Mouse (Mus musculus) urinary bladder, postnatal 10 days (tissue): ENCODE data around the gene Gm42791.

Source experiments
- DNase-seq: peaks from one replicate; pipeline ENCODE4 v3.0.0; 2022; ENCODE audit warnings: low spot score

Gm42791 gene

DNA sequence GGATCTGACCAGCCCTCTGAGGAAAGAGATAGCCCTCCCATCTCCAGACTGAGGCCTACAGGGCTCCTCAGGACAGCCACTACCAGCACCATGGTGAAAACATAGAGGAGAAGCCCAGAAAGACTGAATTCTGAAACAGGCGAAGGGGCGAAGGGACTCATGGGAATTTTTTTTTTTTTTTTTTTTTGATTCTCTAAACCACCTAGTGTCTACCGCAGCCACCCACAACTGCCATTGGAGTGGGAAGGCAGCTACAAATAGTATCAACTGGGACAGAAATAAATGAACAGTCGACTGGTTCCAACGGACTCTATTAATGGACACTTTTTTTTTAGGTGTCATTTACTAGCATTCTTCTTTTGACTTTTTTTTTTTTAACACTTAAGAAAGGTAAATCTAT lies 43.6 kb downstream of the Gm42791 start:
- no peak for DNase-seq

DNA sequence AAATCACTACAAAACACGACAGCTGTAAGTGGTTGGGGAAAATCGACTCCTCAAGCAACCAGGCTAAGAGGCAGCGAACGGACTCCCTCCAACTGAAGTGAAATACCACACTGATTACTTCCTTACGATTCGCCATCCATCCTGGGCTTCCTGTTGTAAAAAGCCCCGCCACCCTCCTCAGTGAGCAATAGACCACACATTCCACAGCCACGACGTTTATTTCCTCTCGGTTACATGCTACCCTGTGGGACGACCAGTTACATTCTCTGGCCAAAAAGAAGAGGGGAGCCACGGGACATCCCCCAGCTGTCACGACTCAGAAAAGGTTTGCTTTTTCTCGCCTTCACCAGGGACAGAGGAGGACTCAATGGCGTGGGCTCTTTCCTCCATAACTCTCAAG lies 44.9 kb downstream of the Gm42791 start:
- no peak for DNase-seq

DNA sequence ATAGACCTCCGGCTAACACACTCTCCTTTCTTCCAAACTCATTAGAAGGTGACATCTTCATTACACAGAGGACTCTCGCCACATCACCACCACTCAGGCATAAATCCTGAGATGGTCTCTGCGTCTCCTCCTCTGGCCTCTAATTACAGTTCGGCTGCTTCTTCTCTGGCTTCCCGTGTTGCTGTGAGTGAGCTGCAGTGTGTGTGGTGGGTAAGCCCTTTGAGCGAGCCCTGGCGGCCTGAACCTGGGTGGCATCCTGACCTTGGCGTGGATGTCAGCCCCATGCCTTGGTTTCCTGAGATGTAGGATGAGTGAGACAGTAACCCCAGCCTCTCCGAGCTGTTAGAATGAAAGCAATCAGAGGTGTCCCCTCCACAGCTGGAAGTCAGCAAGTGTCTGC lies 46.4 kb downstream of the Gm42791 start:
- DNase-seq: no peak

DNA sequence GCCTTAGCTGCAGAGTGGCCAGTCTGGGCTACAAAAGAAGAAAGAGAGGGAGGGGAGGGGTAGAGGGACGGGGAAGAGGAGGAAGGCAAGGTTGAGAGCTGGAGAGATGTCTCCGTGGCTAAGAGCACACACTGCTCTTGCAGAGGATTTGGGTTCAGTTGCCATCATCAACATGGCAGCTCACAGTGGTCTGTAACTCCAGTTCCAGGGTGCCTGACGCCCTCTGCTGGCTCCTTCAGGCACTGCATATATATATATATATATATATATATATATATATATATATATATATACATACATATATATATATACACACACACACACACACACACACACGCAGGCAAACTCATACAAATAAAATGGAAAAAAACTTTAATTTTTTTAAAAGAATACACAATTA lies 47.5 kb downstream of the Gm42791 start:
- no peak for DNase-seq

DNA sequence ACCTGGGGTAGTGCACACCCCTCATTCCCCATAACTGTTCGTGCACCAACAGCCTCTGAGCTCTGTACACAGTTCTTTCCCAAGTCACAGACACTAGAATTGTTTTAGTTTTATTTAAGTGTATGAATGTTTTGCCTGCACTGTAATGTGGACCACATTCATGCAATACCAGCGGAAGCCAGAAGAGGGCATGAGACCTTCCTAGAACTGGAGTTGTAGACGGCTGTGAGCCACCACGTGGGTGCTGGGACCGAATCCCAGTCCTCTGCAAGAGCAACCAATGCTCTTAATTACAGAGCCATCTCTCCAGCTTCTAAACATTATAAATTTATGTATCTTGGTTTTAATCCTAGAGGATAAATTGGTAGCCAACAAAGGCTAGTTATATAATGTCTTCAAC lies 48.2 kb downstream of the Gm42791 start:
- no peak for DNase-seq

DNA sequence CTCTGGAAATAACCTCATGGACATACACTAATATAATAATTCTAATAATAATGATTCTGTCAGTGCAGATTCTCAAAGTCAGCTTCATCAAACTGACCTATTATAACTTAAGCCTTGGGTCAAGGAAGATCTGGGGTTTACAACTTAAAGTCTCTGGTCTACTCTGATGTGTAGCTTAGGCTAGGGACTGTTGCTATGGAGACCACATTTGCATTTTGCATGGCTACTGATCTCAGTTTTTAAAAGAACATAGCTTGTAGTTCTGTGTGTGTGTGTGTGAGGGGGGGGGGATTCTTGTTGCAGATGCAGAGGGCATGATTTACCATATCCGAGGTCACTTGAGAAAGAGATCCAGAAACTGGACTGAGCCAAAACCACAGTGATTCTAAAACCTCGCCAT lies 49.2 kb downstream of the Gm42791 start:
- no peak for DNase-seq

DNA sequence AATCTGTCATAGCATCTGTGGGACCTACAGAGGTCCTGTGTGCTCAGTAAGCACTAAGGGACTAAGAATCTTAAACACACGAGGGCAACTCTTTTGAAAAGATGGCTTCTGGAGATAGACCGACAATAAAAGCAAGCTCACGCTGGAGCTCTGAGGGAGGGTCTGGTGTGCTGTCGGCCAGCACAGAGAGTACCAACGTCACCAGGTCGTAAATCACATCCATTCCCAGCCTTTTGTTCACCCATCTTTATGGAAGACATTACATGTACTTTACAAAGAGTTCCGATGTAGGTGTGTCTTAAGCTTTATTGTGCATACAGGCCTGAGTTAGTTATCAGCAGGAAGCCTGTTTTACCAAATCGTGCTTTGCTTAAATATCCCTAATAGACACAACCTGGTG lies 50.9 kb downstream of the Gm42791 start:
- DNase-seq: no peak

DNA sequence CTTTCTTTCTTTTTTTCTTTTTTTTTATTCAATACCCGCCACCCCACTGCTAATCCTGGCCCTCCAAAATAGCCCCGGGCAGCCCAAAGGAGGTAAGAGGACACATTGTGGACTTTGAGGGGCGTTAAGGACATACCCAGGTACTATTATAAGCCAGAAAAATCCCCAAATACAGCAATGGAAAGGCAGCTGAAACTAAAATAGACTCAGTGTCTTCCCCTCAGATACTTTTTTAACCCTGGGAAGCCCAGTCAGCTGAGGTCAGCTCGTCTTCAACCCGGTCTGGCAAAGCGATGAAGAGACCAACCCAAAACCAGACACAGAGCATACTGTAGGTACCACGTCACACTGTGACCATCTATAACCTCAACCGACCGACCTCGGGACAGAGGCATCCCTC lies 51.5 kb downstream of the Gm42791 start:
- DNase-seq: no peak

DNA sequence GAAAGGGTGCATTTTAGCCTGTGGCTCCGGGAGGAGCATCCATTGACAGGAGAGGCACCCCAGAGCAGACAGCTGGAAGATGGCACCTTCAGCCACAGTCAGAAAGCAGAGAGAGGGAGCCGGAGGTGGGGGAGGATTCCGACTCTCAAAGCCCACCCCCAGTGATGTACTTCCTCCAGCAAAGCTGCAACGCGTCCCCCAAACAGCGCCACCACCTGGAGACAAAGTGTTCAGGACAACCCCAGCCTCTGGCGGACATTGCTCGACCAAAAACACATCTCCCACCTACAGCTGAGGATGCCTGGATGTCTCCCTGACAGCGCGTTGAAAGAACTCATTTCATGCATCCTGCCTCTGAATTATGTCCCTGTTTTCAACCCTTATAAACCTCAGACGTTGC lies 52.0 kb downstream of the Gm42791 start:
- no peak for DNase-seq

DNA sequence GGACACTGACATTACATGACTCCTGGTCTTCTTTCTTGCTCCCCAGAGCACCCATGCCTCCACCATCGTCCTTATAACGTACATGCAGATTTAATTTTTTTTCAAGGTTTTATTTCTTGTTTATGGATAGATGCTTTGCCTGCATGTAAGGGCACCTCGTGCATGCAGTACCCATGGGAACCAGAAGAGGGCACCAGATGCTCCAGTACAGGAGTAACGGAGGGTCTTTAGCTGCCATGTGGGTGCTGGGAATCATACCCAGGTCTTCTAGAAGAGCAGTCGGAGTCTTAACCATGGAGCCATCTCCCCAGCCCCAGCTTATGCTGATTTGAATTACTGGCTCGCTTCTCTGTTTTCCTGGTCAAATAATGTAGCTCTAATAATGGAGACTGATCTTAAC lies 52.6 kb downstream of the Gm42791 start:
- DNase-seq: no peak

DNA sequence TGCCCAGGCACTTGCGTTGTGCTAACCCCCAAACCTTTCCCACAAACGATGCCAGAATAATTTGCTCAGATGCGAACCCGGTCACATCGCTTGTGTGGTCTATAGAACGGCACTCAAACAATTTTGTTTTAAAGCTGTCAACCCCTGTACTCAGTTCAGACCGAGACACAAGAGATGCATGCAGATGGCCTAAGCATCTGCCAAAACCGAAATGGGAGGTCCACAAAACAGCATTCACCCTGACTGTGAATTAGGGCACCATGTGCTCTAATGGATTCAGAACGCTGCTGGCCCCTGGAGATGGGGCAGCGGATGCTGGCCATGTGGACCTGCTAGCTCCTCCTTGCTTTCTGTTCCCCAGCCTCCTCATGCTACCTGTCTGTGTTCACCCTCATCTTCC lies 53.1 kb downstream of the Gm42791 start:
- DNase-seq: no peak

DNA sequence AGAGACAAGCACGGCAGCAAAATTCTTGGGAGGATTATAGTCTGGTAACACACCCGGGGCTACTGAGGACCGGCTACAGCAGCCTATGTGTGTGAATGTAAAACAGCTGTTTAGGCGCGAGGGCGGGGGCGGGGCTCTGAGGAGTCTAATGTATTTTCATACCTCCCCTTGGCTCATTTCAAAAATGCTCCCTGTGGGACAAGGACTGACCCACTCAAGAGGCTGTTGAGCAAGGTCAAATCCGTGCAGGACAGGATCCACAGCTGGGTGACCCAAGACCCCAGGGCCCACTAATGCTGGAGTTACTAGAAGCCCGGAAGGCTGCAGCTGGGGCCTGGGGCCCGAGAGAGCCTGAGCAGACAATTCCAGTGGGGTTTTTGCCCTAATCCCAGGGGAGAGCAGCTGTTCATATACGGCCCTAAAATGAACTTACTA lies 55.0 kb downstream of the Gm42791 start:
- no peak for DNase-seq

DNA sequence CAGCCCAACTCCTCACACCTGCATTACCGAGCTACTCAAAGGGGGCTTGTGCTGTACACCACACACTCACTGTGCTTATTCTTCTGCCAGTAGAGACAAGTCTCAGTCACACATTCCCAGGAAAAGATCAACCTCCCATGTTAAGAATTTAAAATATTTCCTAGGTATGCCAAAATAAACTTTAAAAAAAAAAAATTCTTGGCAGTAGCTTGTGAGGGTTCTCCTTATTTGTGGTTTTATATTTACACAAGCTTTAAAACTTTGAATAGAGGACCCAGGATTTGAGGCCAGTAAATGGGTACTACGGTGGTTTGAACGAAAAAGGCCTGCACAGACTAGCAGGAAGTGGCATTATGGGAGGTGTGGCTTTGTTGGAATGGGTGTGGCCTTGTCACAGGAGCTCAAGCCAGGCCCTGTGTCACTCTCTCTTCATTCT lies 58.4 kb downstream of the Gm42791 start:
- no peak for DNase-seq

DNA sequence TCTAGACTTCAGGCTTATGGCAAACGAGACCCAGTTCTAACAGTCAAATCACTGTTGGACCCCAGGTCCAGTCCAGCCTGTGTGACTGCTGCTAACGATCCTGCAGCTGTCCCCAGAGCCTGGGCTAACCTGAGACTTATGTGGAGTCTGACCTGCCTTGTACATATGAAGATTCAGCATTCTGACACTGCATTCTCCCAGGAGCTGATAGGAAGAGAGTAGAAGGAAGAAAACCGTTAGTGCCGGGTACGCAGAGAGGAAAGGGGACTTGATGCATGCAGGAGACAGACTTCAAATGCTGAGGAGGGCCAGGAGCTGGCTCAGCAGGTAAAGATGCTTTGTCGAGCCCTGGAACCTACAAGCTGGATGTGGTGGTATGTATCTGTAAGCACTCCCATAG lies 59.1 kb downstream of the Gm42791 start:
- no peak for DNase-seq

DNA sequence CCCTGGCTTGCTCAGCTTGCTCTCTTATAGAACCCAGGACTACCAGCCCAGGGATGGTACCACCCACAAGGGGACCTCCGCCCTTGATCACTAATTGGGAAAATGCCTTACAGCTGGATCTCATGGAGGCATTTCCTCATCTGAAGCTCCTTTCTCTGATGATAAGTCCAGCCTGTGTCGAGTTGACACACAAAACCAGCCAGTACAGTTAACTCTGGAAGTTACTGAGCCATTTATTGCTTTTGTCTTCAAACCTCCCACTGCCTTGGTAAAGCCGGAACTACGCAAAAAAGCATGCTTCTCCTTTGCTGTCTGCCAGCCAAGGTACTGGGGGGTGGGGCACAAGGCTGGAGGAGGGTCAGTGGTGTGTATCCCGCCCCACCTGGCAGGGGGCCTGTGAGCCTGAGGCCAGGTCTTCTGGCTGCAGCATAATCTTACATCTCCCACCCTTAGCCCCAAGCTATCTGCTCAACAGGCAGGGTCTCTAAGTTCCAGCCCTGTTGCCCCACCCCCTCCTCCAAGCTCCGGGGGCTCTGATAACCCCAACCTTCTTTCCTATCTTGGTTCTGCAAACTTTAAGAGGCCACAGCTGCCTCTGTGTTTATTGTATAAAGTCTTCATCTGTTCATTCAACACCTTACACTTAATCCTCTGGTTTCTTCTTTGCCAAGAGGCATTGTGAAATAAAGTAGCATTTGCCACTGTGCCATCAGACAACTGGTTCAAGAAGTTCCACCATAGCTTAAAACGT lies 59.7 kb downstream of the Gm42791 start:
- DNase-seq: no peak

DNA sequence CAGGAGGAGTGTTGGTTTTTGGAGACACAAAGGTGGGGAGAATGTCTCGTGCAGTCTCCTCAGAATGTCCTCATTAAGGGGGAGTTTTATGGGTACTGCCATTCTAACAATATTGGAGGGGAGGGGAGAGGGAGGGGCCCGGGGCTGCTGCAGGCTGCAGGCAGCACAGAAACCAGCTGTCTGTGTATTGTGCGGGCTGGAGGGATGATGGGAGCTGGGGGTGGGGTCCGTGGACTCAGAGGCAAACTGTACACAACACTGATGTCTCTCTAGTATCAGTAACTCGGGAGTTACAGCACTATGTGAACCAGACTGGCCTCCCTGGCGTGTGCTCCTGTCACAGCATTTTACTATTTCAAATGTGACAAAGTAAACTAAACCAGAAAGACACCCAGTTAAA lies 60.5 kb downstream of the Gm42791 start:
- no peak for DNase-seq

DNA sequence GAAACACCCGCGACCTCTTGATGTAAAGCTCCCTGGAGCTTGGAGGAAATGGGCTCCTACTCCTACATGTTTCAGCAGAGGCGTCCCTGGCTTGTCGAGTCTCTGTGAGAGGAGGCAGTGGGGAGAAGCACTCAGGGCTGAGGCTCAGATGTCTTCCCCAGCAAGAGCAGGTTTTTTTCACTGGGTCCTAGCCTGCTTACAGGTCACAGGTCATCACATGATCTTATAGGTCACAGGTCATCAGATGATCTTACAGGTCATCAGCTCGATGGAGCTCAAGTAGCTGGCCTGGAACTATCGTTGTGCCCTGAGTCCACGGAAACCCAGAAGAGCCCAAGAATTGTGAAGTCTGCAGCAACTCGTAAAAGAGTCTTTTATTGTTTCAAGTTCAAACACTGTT lies 61.2 kb downstream of the Gm42791 start:
- DNase-seq: no peak

DNA sequence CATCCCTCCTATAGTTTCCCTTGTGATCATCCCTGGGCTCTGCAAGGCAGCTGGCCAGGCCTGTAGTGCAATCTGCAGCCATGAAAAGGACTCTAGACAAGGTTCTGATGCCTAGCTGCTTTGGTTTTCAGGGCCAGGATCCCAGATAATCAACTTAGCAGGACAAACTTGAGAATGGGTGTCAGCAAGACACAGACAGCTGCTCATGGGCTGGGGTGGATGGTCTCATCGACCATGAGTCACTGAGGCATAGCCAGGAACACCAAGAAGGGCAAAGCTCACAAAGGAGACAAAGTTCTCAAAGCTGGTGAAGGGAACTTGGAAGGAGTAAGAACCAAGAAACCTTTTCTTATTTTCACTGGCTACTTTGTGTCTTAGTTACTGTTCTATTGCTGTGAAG lies 63.6 kb downstream of the Gm42791 start:
- no peak for DNase-seq

DNA sequence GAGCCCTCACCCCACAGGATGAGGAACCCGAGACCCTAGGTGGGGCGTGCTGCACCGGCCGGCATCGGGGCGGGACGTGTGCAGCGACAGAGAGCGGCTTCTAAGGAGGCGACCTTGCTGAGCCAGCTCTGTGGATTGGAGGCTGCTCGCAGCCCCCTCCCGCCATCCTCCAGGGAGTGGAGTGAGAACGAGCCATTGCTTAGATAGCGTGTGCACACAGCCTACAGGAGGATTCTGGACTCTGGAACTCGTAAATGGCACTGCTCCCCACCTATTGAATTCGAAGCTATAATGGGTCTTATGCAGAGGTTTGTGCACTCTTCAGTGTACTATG lies 65.9 kb downstream of the Gm42791 start, which contains the start of gene Katnal1:
Gene Katnal1, minus strand, starts transcription at position 205 of the 334 bp plus-strand sequence.
- DNase-seq: no peak

DNA sequence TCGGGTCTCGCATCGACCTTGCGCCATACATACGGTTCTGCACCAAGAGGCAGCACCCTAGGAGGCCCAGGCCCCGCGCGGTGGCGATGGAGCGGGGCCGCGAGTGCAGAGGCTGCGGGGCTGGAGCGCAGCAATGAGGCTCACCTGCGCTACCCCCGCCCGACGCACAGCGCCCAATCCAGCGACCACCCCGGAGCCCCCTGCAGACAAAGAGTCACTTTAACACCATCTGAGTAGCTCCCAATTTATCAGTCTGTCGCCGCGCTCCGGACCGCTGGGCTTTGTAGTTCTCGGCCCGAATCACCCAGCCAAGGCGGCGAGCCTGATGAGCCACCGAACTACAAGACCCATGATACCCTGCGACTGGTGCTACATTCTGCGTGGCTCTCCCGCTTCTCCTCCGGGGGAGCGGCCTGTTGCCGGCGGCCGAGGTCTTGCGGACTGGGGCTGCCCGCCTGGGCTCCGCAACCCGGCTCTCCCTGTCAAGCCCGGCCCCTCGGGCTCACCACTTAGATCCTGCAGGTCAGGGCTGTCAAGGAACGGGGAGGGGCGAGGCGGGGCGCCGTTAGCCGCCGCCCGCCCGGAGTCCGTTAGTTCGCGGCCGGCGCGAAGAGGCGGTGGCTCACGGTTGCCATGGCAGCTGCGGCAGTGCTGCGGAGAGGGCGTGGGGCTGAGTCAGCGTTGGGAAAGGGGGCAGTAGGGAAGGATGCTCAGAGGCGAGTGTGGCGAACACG lies 66.4 kb downstream of the Gm42791 start:
- peak; percentile 67 for DNase-seq

DNA sequence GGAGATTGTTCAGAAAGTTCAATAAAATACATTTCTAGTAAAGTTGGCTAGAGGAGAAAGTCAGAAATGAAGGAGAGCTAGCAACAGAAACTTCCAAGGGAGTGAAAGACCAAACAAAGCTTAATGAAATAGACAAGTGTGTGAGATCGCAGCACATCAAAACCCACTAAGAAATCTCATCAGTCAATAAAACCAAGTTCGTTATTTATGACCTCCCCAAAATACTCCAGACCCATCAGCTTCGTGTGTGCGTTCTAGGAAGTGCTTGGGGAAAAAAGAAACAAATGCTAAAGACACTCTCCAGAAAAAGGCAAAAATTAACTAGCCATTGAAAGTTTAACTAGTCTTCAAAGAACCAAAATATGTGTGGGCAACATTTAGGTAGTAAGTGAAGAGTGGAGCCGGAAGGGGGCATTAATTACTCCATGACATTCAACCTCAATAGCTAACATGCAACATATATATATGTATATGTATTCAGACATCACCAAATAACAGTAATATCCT lies 67.2 kb downstream of the Gm42791 start:
- no peak for DNase-seq

DNA sequence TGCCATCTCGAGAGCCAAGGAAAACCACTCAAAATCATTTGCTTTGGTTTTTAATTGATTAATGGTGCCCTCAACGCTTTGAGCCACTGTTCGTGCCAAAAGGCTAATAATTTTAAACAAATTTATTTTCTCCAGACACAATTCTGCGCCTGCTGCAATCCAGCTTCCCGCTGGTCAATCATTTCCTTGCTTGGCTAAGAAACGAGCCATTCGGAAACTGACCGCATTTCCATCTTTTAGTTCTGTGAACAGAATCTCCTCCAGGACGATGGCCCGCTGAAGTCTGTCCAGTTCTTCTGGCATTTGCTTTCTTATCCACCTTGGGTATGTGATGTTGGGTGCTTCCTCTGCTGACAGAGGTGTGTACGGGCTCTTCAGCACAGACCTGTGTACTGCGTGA lies 70.4 kb downstream of the Gm42791 start:
- no peak for DNase-seq

DNA sequence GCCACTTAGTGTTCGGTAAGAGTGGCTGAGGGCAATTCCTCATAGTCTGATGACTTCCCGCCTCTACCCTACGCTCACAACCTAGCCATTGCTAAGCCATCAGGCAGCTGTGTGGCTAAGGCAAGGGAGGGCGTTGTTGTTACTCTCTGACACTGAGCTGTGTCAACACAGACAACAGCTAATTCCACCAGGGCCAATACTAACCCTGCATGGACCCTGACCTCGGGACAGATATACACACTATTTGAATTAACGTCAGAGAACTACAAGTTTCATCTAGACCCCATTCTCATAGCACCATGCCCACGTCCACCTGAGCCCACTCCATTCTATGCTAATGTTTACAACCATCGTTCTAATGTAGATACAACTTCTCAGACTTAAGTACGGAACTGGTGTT lies 70.9 kb downstream of the Gm42791 start:
- no peak for DNase-seq

DNA sequence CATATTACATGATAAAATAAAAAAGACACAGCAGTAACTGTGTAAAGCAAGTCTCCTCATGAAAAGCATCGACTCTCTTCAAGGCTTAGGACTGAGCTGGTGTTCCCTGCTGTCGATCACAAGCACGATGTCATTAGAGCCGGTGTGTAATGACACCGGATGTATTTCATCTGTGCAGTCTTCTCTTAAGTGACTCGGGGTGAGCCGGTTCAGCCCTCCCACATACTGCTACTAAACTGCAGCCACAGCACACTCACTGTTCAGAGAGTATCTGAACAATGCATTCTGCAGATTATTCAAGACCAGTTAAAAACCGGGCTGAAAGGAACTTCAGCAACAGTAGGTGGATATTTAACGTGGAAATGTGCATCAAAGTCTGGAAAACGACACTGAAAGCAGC lies 71.5 kb downstream of the Gm42791 start:
- no peak for DNase-seq
